In the genomic region with DNA sequence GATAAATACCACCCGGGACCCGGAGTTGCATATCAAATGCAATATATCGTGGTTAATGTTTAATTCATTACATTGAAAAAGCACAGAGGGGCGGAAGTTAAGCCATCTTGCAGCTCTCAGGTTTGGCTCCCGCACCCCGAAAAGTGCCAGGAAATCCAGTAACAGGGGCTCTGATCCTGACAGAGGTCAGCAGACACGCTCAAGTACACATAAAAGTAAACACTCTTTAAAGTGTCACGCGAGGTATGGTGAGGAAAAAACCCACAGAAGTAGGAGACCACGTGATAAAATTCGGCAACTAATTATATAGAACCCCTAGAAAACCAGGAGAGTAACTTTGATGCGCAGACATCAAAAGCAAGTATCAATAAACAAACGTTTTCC, we compare ENCODE assay signal across 8 mouse cellular contexts. TPM values are rescaled to one million over a fixed set of nuclear protein-coding genes. Genes with fewer than 3 reads are reported as not detected.
DNase-seq lines count a peak whose midpoint lies in the region; ATAC-seq and TF ChIP-seq lines count a peak whose summit lies in the region.

No protein-coding gene starts in this region.

- H3K27me3 ChIP-seq in lung, embryonic 15.5 days: no peaks in the 10 kb centered on the region
- H3K27me3 ChIP-seq in limb, embryonic 14.5 days (ENCODE audit: control insufficient read depth, insufficient read depth, low read length): no peaks in the 10 kb centered on the region

- peak overlapping the region; percentile 82 for H3K4me2 ChIP-seq in lung, embryonic 15.5 days
- peak overlapping the region; percentile 70 for H3K4me2 ChIP-seq in limb, embryonic 14.5 days (replicated peaks; ENCODE audit: low read depth, low read length, severe bottlenecking)

- H3K27ac ChIP-seq in lung, embryonic 15.5 days: peak overlapping the region; percentile 98
- peak overlapping the region; percentile 97 for H3K27ac ChIP-seq in embryonic fibroblast, embryonic 13.5 days (ENCODE audit: insufficient read depth, low read length)
- H3K27ac ChIP-seq in limb, embryonic 14.5 days (replicated peaks; ENCODE audit: low read depth, low read length): peak overlapping the region; percentile 87
- H3K27ac ChIP-seq in olfactory bulb, adult 2 months (ENCODE audit: insufficient read depth, low read depth, low read length): peak overlapping the region; percentile 90

- H3K4me3 ChIP-seq in lung, embryonic 15.5 days: peak overlapping the region; percentile 85
- H3K4me3 ChIP-seq in embryonic fibroblast, embryonic 13.5 days (ENCODE audit: insufficient read depth, low read length): peak overlapping the region; percentile 64
- peak overlapping the region; percentile 92 for H3K4me3 ChIP-seq in limb, embryonic 14.5 days (replicated peaks; ENCODE audit: low read length)
- H3K4me3 ChIP-seq in olfactory bulb, adult 2 months (ENCODE audit: insufficient read depth, low read depth, low read length): peak overlapping the region; percentile 79

- H3K9ac ChIP-seq in lung, embryonic 15.5 days: peak overlapping the region; percentile 65
- peak overlapping the region; percentile 62 for H3K9ac ChIP-seq in limb, embryonic 14.5 days (ENCODE audit: low read depth, low read length, severe bottlenecking)

- TF ChIP-seq POLR2A in embryonic fibroblast, embryonic 13.5 days (IDR thresholded peaks at IDR 0.05; ENCODE audit: low read depth, low read length): no peak
- no peak for TF ChIP-seq POLR2A in limb, embryonic 14.5 days (IDR thresholded peaks at IDR 0.05; ENCODE audit: borderline replicate concordance, extremely low read depth, insufficient read depth, insufficient read length)
- no peak for TF ChIP-seq POLR2A in olfactory bulb, adult 2 months (IDR thresholded peaks at IDR 0.05; ENCODE audit: insufficient read depth, low read depth, low read length)

- no peak for TF ChIP-seq CTCF in embryonic fibroblast, embryonic 13.5 days (IDR thresholded peaks at IDR 0.05; ENCODE audit: borderline replicate concordance, insufficient read depth, low read length)
- no peak for TF ChIP-seq CTCF in olfactory bulb, adult 2 months (IDR thresholded peaks at IDR 0.05; ENCODE audit: insufficient read depth, low read depth, low read length)

- H3K4me1 ChIP-seq in lung, embryonic 15.5 days: peaks cover 18% of the 10 kb centered on the region
- no peaks in the 10 kb centered on the region; the same call in 1 of the 2 replicates for H3K4me1 ChIP-seq in embryonic fibroblast, embryonic 13.5 days (ENCODE audit: control insufficient read depth, insufficient read depth, low read length)
- H3K4me1 ChIP-seq in limb, embryonic 14.5 days (ENCODE audit: control insufficient read depth, insufficient read depth, low read length): peaks cover 8% of the 10 kb centered on the region
- no peaks in the 10 kb centered on the region; the same call in 1 of the 2 replicates for H3K4me1 ChIP-seq in olfactory bulb, adult 2 months (ENCODE audit: control insufficient read depth, insufficient read depth, low read length)

- 1% methylated on average over 13 of the region's 13 CpGs for WGBS in lung, embryonic 15.5 days
- 1% methylated on average over 13 of the region's 13 CpGs for WGBS in limb, embryonic 14.5 days
- WGBS in olfactory bulb, adult 2 months: 2% methylated on average over 13 of the region's 13 CpGs

- no peak for DNase-seq in lung, postnatal 10 days
- no peak for DNase-seq in limb, embryonic 14.5 days (ENCODE audit: low spot score)
- no peak for DNase-seq in frontal cortex, postnatal 36 days (ENCODE audit: low spot score in 2 of 2)
- DNase-seq in layer of hippocampus, adult 9-11 months: no peak
- DNase-seq in left cerebral cortex, adult 18-20 months (ENCODE audit: low spot score in 2 of 2): no peak

- peaks cover 53% of the 10 kb centered on the region for H3K36me3 ChIP-seq in lung, embryonic 15.5 days
- H3K36me3 ChIP-seq in limb, embryonic 14.5 days (ENCODE audit: control insufficient read depth, insufficient read depth, low read length): peaks cover 45% of the 10 kb centered on the region

- no peak for ATAC-seq in lung, embryonic 15.5 days (ENCODE audit: borderline replicate concordance, extremely low read depth, low FRiP score, low TSS enrichment)
- ATAC-seq in limb, embryonic 14.5 days (ENCODE audit: low FRiP score, low read depth): 0 out of 2 replicates have a peak, but pooled peaks have one; percentile 3

- no peaks in the 10 kb centered on the region for H3K9me3 ChIP-seq in lung, embryonic 15.5 days
- no peaks in the 10 kb centered on the region for H3K9me3 ChIP-seq in limb, embryonic 14.5 days (ENCODE audit: control insufficient read depth, low read length)

RNA-seq across cellular contexts. Expression of gene Rplp1, which starts 0.6 kb away (rescaled TPM):
- 1,214 and 1,323 TPM in 2 replicates for polyA plus RNA-seq in lung, embryonic 15.5 days (2015; fragmentation: Nextera tagmentation; extraction: Ambion mirVana)
- polyA plus RNA-seq in embryonic fibroblast, embryonic 13.5 days (2011; ENCODE audit: insufficient read length, low read depth, missing spikeins): 3,879 and 4,235 TPM in 2 replicates
- 8,964 and 9,963 TPM in 2 replicates for polyA plus RNA-seq in limb, embryonic 14.5 days (2012; rRNA removed)
- polyA plus RNA-seq in limb, embryonic 14.5 days (2014; fragmentation: Nextera tagmentation; extraction: Ambion mirVana): 1,860 and 2,018 TPM in 2 replicates
- 1,116 TPM in 1 of 2 replicates, not detected in the other for polyA plus RNA-seq in olfactory bulb, adult 2 months (2012; ENCODE audit: insufficient read depth, insufficient read length, low replicate concordance, missing spikeins)
- total RNA-seq in left cerebral cortex, adult 18-20 months (2021): 1,000 to 10,000 TPM; 1,463 to 1,514 TPM

RNA-seq across cellular contexts. Expression of gene Kif23, which starts 31.7 kb away (rescaled TPM):
- polyA plus RNA-seq in lung, embryonic 15.5 days (2015; fragmentation: Nextera tagmentation; extraction: Ambion mirVana): 143 and 158 TPM in 2 replicates
- 54.7 and 91.4 TPM in 2 replicates for polyA plus RNA-seq in embryonic fibroblast, embryonic 13.5 days (2011; ENCODE audit: insufficient read length, low read depth, missing spikeins)
- 66.8 and 88.9 TPM in 2 replicates for polyA plus RNA-seq in limb, embryonic 14.5 days (2012; rRNA removed)
- 94.4 and 98.8 TPM in 2 replicates for polyA plus RNA-seq in limb, embryonic 14.5 days (2014; fragmentation: Nextera tagmentation; extraction: Ambion mirVana)
- not detected in 2 replicates for polyA plus RNA-seq in olfactory bulb, adult 2 months (2012; ENCODE audit: insufficient read depth, insufficient read length, low replicate concordance, missing spikeins)
- 1 to 10 TPM; 1.9 to 2.1 TPM for total RNA-seq in left cerebral cortex, adult 18-20 months (2021)
